Mouse (Mus musculus): ENCODE measurements around the gene Spem1. TPM values are rescaled to one million over a fixed set of nuclear protein-coding genes. Genes with fewer than 3 reads are reported as not detected.

Spem1 gene
- polyA plus RNA-seq, 1 experiment from 2014 or later, result 0.46 TPM

DNA sequence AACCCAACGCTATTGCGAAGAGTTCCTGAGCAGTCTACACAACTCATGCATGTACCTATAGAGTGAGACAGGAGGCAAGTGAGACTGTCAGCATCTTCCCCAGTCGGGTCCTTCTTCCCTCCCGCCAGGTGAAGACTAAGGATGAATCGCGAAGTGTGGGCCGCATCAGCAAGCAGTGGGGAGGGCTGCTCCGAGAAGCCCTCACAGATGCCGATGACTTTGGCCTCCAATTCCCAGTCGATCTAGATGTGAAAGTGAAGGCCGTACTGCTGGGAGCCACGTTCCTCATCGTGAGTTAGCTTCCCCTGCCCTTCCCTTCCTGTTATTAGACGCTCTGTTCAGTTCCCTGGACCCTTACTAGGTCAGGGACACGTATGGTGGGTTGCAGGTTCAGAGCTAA lies 27.9 kb upstream of the Spem1 start:
- 96% methylated on average over 15 of the region's 15 CpGs for WGBS
- peaks cover 46% of the 10 kb centered on the region for H3K36me3 ChIP-seq
- H3K4me2 ChIP-seq (replicated peaks), result no peak overlapping the region
- H3K27ac ChIP-seq (replicated peaks), result no peak overlapping the region
- ATAC-seq (ENCODE audit: low FRiP score, low read depth), result no peak
- H3K9ac ChIP-seq (replicated peaks), result no peak overlapping the region
- H3K27me3 ChIP-seq, result no peaks in the 10 kb centered on the region
- peaks cover 32% of the 10 kb centered on the region for H3K4me1 ChIP-seq
- H3K9me3 ChIP-seq, result no peaks in the 10 kb centered on the region
- no peak overlapping the region for H3K4me3 ChIP-seq

DNA sequence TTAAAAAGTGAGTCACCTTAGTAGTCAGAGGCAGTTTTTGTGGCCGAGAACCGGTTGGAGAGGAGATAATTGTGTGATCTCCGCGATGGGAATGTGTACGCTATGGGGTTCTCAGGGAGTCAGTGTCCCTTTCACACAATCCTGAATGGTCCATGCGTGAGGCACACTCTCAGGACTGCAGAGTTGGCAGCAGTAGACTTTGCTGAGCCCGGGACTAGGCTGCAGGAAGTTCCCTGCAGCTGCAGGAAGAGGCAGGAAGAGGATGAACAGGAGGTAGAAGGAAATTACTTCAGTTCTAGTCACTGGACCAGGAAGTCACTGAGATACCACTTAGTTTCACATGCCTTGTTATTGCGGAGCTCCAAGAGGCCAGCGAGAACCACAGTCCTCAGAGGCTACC lies 27.1 kb upstream of the Spem1 start:
- no peak overlapping the region for H3K9ac ChIP-seq (replicated peaks)
- no peak overlapping the region for H3K4me3 ChIP-seq
- H3K4me1 ChIP-seq, result peaks cover 32% of the 10 kb centered on the region
- peaks cover 46% of the 10 kb centered on the region for H3K36me3 ChIP-seq
- 93% methylated on average over 9 of the region's 9 CpGs for WGBS
- no peak for ATAC-seq (ENCODE audit: low FRiP score, low read depth)
- no peaks in the 10 kb centered on the region for H3K9me3 ChIP-seq
- H3K27me3 ChIP-seq, result no peaks in the 10 kb centered on the region
- H3K27ac ChIP-seq (replicated peaks), result no peak overlapping the region
- H3K4me2 ChIP-seq (replicated peaks), result no peak overlapping the region

- Histone ChIP-seq H3K9ac (replicated peaks) (0 out of 2 replicates have a peak overlapping the region, but pooled peaks have one; percentile 84), H3K27ac (replicated peaks) (0 out of 2 replicates have a peak overlapping the region, but pooled peaks have one; percentile 1), H3K4me3 (peak overlapping the region; percentile 75; the same call in 1 of the 2 replicates)
Observed at GRCm38 (mm10) chr11:69848021-69848420, 26.0 kb upstream of the Spem1 start.

DNA sequence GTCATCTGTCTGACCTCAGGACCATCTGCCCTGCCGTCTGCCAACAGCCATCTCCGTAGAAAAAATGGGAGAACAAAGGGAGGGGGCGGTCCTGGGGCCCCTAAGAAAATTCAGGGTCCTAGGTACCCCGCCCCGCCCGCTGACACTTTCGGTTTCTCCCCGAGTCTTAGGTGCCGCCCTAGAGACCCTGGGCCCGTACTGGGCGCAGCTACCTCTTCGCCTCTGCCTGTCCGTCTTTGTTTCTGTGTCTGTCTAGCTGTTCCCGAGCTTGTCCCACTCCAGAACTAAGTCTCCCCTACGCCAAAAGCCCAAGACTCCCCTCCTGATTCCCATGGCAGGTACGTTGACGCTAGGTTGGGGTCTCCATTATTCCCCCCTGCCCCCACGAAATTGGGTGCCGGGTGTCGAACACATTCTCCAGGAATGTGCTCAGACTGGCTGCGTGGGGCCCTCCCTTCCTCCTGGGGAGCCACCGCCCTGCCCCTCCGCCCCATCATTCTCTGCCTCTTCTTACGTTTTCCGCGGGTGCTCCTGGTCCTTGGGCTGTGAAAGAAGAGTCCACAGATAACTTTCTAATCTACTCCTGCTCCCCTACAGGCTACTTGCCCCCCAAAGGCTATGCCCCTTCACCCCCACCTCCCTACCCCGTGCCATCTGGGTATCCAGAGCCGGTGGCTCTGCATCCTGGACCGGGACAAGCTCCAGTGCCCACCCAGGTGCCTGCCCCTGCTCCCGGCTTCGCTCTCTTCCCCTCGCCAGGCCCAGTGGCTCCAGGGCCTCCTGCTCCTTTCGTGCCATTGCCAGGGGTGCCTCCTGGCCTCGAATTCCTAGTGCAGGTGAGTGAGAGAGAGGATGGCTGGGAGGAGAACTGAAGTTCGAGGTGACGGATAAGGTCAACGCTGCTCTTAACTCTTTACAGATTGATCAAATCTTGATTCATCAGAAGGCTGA lies 25.0 kb upstream of the Spem1 start:
- H3K4me3 ChIP-seq, result peak overlapping the region; percentile 75
- peak overlapping the region; percentile 95 for H3K27ac ChIP-seq (replicated peaks)
- no peaks in the 10 kb centered on the region for H3K9me3 ChIP-seq
- peaks cover 43% of the 10 kb centered on the region for H3K36me3 ChIP-seq
- no peaks in the 10 kb centered on the region for H3K27me3 ChIP-seq
- 13% methylated on average over 36 of the region's 37 CpGs for WGBS
- peaks cover 32% of the 10 kb centered on the region for H3K4me1 ChIP-seq
- ATAC-seq (ENCODE audit: low FRiP score, low read depth), result peak; percentile 35
- peak overlapping the region; percentile 70 for H3K4me2 ChIP-seq (replicated peaks)
- H3K9ac ChIP-seq (replicated peaks), result peak overlapping the region; percentile 84

More at GRCm38 (mm10) chr11:69848021-69848420, 26.0 kb upstream of the Spem1 start:
- Histone ChIP-seq H3K27me3 (no peaks in the 10 kb centered on the region), H3K4me2 (replicated peaks) (peak overlapping the region; percentile 70), H3K9me3 (no peaks in the 10 kb centered on the region), H3K36me3 (peaks cover 46% of the 10 kb centered on the region), H3K4me1 (peaks cover 32% of the 10 kb centered on the region)
- ATAC-seq (ENCODE audit: low FRiP score, low read depth), result no peak
- WGBS, result 95% methylated on average over 6 of the region's 6 CpGs

- ATAC-seq (ENCODE audit: low FRiP score, low read depth), result peak; percentile 94
- WGBS, result 1% methylated on average over 33 of the region's 38 CpGs
- H3K9me3 ChIP-seq, result no peaks in the 10 kb centered on the region
Observed at GRCm38 (mm10) chr11:69846198-69846680, 24.3 kb upstream of the Spem1 start, which contains the start of gene Plscr3. Gene Plscr3, plus strand, starts transcription at chr11:69846376.

DNA sequence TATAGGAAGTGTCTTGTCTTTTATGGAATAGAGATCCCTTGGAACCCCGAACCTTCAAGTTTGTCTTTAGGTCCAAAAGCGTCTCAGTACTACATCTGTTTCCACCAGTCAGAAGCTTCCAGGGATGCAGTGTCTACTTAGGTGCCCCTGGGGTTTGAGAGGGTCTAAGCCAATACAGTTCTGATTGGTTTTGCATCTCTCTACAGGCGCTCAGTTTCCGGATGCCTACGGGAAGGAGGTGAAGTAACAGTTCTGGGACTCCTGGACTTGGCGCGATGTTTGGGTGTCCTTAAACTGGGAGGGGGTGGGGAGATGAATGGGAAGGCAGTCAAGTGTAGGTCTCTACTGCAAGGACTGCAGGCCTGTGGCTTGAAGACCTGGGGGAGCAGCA lies 16.7 kb upstream of the Spem1 start:
- Histone ChIP-seq H3K27me3 (peaks cover 3% of the 10 kb centered on the region), H3K9ac (replicated peaks) (peak overlapping the region; percentile 60), H3K9me3 (no peaks in the 10 kb centered on the region), H3K4me2 (replicated peaks) (peak overlapping the region; percentile 96), H3K27ac (replicated peaks) (peak overlapping the region; percentile 93), H3K4me3 (peak overlapping the region; percentile 82), H3K36me3 (peaks cover 3% of the 10 kb centered on the region), H3K4me1 (peaks cover 40% of the 10 kb centered on the region)
- WGBS, result 0% methylated on average over 7 of the region's 7 CpGs
- peak; percentile 3; the same call in 1 of the 2 replicates for ATAC-seq (ENCODE audit: low FRiP score, low read depth)

More at GRCm38 (mm10) chr11:69846198-69846680, 24.3 kb upstream of the Spem1 start, which contains the start of gene Plscr3:
- H3K36me3 ChIP-seq, result peaks cover 35% of the 10 kb centered on the region
- peak within 1 kb of the TSS; percentile 70 for H3K4me2 ChIP-seq (replicated peaks)
- peaks cover 32% of the 10 kb centered on the region for H3K4me1 ChIP-seq
- H3K9ac ChIP-seq (replicated peaks), result peak within 1 kb of the TSS; percentile 84
- H3K27ac ChIP-seq (replicated peaks), result peak within 1 kb of the TSS; percentile 95
- peak within 1 kb of the TSS; percentile 75 for H3K4me3 ChIP-seq
- no peaks in the 10 kb centered on the region for H3K27me3 ChIP-seq

GRCm38 (mm10) chr11:69837952-69838713 lies 16.2 kb upstream of the Spem1 start, which contains the start of gene Tmem256:
Gene Tmem256, plus strand, starts transcription at chr11:69838514.
- peak; percentile 86 for ATAC-seq (ENCODE audit: low FRiP score, low read depth)
- WGBS, result under 1% methylated on average over 34 of the region's 34 CpGs

DNA sequence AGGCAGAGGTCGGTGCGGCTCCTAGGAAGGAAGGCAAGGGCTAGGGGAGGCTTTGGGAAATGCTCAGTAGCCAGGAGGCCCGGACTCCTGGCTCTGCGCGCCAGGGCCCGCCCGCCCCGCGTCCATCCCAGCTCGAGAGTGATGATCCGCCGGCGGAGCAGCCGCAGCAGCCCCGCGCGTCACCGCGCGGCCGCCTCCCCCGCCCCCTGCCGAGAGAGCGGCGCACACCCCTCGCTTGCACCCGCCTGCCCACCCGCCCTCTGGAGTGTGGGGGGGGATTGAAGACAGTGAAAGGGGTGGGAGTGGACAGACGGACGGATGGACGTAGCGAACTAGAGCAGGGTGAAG lies 15.6 kb upstream of the Spem1 start, which contains the start of gene Nlgn2:
TSS of gene Nlgn2 (minus strand) at position 181 of the 348 bp plus-strand sequence.
- peak within 1 kb of the TSS; percentile 82 for H3K4me3 ChIP-seq
- peak; percentile 55 for ATAC-seq (ENCODE audit: low FRiP score, low read depth)
- H3K9ac ChIP-seq (replicated peaks), result peak within 1 kb of the TSS; percentile 86
- H3K4me2 ChIP-seq (replicated peaks), result peak within 1 kb of the TSS; percentile 96
- H3K27me3 ChIP-seq, result peaks cover 9% of the 10 kb centered on the region
- peaks cover 15% of the 10 kb centered on the region for H3K36me3 ChIP-seq
- H3K9me3 ChIP-seq, result no peaks in the 10 kb centered on the region
- H3K27ac ChIP-seq (replicated peaks), result peak within 1 kb of the TSS; percentile 93
- peaks cover 42% of the 10 kb centered on the region for H3K4me1 ChIP-seq
- WGBS, result under 1% methylated on average over 32 of the region's 32 CpGs

More at GRCm38 (mm10) chr11:69837952-69838713, 16.2 kb upstream of the Spem1 start, which contains the start of gene Tmem256:
- Histone ChIP-seq H3K27ac (replicated peaks) (peak within 1 kb of the TSS; percentile 93), H3K9ac (replicated peaks) (peak within 1 kb of the TSS; percentile 86), H3K4me2 (replicated peaks) (peak within 1 kb of the TSS; percentile 96), H3K4me3 (peak within 1 kb of the TSS; percentile 82), H3K36me3 (peaks cover 9% of the 10 kb centered on the region), H3K9me3 (no peaks in the 10 kb centered on the region), H3K4me1 (peaks cover 42% of the 10 kb centered on the region), H3K27me3 (peaks cover 9% of the 10 kb centered on the region)

DNA sequence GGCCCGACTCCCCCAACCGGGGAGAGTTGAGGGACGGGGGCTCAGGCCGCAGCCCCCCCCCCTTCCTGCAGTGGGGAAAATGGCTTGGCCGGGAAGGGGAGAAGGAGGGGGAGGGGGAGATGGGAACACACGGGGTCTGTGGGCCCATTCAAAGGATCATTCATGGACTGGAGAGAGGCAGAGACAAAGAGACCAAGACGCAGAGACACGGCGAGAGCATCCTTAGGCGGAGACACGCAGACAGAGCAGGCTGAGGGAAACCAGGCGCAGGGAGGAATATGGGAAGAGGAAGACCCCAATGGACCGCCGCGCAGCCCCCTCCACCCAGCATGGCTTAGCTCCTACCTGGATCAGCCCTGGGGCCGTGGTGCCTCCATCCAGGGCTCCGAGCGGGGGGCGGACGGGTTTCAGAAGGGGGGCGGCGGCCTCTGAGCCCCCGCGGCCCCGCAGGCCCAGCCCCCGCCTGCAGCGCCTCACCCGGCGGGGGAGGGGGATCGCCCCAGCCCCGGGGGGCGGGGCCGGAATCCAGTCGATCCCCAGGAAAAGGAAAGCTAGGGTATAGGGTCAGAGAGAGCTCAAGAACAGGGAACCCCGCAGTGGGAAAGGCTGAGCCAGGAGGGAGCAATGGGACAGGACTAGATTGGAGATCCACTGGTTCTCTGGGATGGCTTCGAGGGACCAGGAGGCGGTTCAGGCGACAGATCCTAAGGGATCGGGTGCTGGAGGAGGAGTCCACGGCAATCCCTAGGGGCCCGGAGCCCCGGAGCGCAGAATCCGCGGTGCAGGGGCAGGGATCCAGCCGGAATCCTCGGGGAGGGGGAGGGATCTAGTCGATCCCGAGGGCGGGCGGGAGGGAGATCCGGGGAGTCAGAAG lies 15.0 kb upstream of the Spem1 start:
- peaks cover 9% of the 10 kb centered on the region for H3K27me3 ChIP-seq
- 0 out of 2 replicates have a peak, but pooled peaks have one; percentile 2 for ATAC-seq (ENCODE audit: low FRiP score, low read depth)
- WGBS, result 1% methylated on average over 51 of the region's 52 CpGs

DNA sequence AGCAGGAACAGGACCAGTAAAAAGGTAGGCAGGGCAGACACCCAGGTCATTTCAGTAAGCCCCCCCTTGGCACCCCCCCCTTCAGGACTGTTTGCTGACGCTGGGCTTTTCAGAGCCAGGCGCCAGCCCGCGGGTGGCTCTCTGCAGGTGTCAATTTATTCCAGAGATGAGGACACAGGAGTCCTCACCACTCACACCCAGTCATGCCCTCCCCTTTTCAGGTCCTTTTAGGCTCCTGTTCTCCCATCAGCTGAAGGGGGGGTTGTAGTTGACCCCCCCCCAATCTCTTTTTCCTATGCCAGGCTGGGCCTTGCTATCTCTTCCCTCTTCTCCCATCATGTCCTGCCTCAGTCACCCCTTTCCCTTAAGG lies 14.0 kb upstream of the Spem1 start:
- Histone ChIP-seq H3K4me1 (peaks cover 47% of the 10 kb centered on the region), H3K9ac (replicated peaks) (peak overlapping the region; percentile 86), H3K27me3 (peaks cover 9% of the 10 kb centered on the region), H3K27ac (replicated peaks) (peak overlapping the region; percentile 93), H3K9me3 (no peaks in the 10 kb centered on the region), H3K4me3 (peak overlapping the region; percentile 82), H3K36me3 (peaks cover 31% of the 10 kb centered on the region), H3K4me2 (replicated peaks) (peak overlapping the region; percentile 96)
- 11% methylated on average over 4 of the region's 4 CpGs for WGBS
- ATAC-seq (ENCODE audit: low FRiP score, low read depth), result no peak

More for the DNA sequence above, 15.0 kb upstream of the Spem1 start:
- Histone ChIP-seq H3K27ac (replicated peaks) (peak overlapping the region; percentile 93), H3K36me3 (peaks cover 21% of the 10 kb centered on the region), H3K4me2 (replicated peaks) (peak overlapping the region; percentile 96), H3K4me1 (peaks cover 46% of the 10 kb centered on the region), H3K4me3 (peak overlapping the region; percentile 82), H3K9me3 (no peaks in the 10 kb centered on the region), H3K9ac (replicated peaks) (peak overlapping the region; percentile 86)

All from midbrain, embryonic 12.5 days (tissue).